ENCODE assay signal across 8 mouse cellular contexts in the genomic region with DNA sequence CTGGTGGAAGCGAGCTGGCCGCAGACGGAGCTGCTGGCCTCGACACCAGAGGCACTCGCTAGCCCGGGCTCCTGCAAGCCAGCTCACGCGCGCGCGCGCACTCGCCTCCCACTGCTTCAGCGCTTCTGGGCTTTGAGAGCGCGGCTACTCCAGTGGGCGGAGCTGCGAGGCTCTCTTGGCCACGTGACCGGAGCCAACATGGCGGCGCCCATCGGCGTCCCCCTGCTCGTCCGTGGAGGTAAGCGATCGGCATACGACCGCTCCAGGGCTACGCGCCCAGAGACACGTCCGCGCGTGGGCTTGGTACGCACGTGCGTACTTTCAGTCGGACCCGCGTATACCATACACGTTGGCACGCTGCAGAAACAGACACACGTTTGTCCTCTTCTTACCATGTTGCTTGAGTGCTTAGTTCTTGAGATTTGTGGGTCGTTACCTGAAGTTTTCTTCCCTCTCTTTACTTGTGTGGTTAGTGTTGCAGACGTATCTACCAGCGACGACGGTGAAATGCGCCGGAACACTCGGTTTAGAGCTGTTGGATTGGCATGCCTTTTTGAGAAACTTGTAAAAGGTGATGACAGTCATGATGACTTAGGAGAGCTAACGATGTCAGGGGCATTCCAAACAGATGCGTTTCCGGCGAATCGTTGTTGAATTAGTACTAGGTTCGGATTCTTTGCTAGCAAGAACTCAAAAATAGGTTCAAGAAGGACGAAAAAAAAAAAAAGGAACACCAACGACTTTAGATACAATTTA. TPM values are rescaled to one million over a fixed set of nuclear protein-coding genes. Genes with fewer than 3 reads are reported as not detected.
DNase-seq lines count a peak whose midpoint lies in the region; ATAC-seq lines count a peak whose summit lies in the region.

A gene (plus strand): TSS at position 116 of the 756 bp plus-strand sequence.

- H3K4me3 ChIP-seq in heart, embryonic 10.5 days, result peak within 1 kb of the TSS; percentile 86
- H3K4me3 ChIP-seq in kidney, embryonic 15.5 days (replicated peaks), result peak within 1 kb of the TSS; percentile 78

- H3K36me3 ChIP-seq in heart, embryonic 10.5 days, result no peaks in the 10 kb centered on the region
- no peaks in the 10 kb centered on the region for H3K36me3 ChIP-seq in kidney, embryonic 15.5 days

- H3K9ac ChIP-seq in kidney, embryonic 15.5 days, result peak within 1 kb of the TSS; percentile 58

- ATAC-seq in erythroblast, adult 5-6 weeks (replicated peaks; ENCODE audit: low FRiP score, poor library complexity, severe bottlenecking), result peak; percentile 98
- ATAC-seq in kidney, embryonic 15.5 days (replicated peaks; ENCODE audit: low FRiP score), result peak; percentile 97
- ATAC-seq in monocyte, adult 5-6 weeks (replicated peaks; ENCODE audit: insufficient number of reproducible peaks, low FRiP score, low TSS enrichment, poor library complexity, severe bottlenecking), result peak; percentile 94

- H3K4me1 ChIP-seq in heart, embryonic 10.5 days, result peaks cover 4% of the 10 kb centered on the region; the same call in 1 of the 2 replicates
- H3K4me1 ChIP-seq in kidney, embryonic 15.5 days, result peaks cover 6% of the 10 kb centered on the region; the same call in 1 of the 2 replicates

- no peaks in the 10 kb centered on the region for H3K9me3 ChIP-seq in heart, embryonic 10.5 days
- no peaks in the 10 kb centered on the region for H3K9me3 ChIP-seq in kidney, embryonic 15.5 days (replicated peaks)

- under 1% methylated on average over 61 of the region's 61 CpGs for WGBS in heart, embryonic 10.5 days
- under 1% methylated on average over 61 of the region's 61 CpGs for WGBS in kidney, embryonic 15.5 days

- H3K27ac ChIP-seq in heart, embryonic 10.5 days, result peak within 1 kb of the TSS; percentile 90
- H3K27ac ChIP-seq in kidney, embryonic 15.5 days, result peak within 1 kb of the TSS; percentile 46; the same call in 1 of the 2 replicates

- peaks cover 19% of the 10 kb centered on the region; the same call in 1 of the 2 replicates for H3K27me3 ChIP-seq in heart, embryonic 10.5 days (ENCODE audit: insufficient read depth, poor library complexity, severe bottlenecking)
- H3K27me3 ChIP-seq in kidney, embryonic 15.5 days, result peaks cover 27% of the 10 kb centered on the region

- H3K4me2 ChIP-seq in kidney, embryonic 15.5 days, result peak within 1 kb of the TSS; percentile 83

- DNase-seq in B cell, adult 2 months, result peak; percentile 90
- peak; percentile 99 for DNase-seq in brain, adult 2 months (ENCODE audit: low read depth, low spot score)
- peak; percentile 98 for DNase-seq in heart, embryonic 10.5 days (ENCODE audit: low spot score)
- peak; percentile 98 for DNase-seq in liver
- peak; percentile 93 to 96 for DNase-seq in spleen, postnatal 4 days (ENCODE audit: low spot score in 2 of 2)

RNA-seq across cellular contexts. Expression of the gene that starts here (rescaled TPM):
- total RNA-seq in erythroblast, adult 5-6 weeks (2015; ENCODE audit: low replicate concordance), result 1.3 and 6.3 TPM in 2 replicates
- 5.9 and 8.4 TPM in 2 replicates for total RNA-seq in erythroblast, adult 5-6 weeks (2017; ENCODE audit: low replicate concordance)
- 29.0 and 31.6 TPM in 2 replicates for polyA plus RNA-seq in heart, embryonic 10.5 days (2016; fragmentation: Nextera tagmentation; extraction: Ambion mirVana)
- 39.5 and 42.1 TPM in 2 replicates for polyA plus RNA-seq in kidney, embryonic 15.5 days (2015; fragmentation: Nextera tagmentation; extraction: Ambion mirVana)
- total RNA-seq in monocyte, adult 5-6 weeks (2017), result 5.3 to 12.0 TPM (median 5.9 TPM) in 3 replicates

Comparison
In these comparisons a context has a peak if more than half of its experiments do, and no peak if none do; other contexts are left out.
1. Peak in every context shown above with its lines: DNase-seq, ATAC-seq, H3K4me3 ChIP-seq and H3K27ac ChIP-seq.